In genomic region chr17:14230698-14231430, GRCm38 (mm10) we compare ENCODE assay signal across 11 mouse cellular contexts. TPM values are rescaled to one million over a fixed set of nuclear protein-coding genes. Genes with fewer than 3 reads are reported as not detected.
DNase-seq lines count a peak whose midpoint lies in the region; ATAC-seq and TF ChIP-seq lines count a peak whose summit lies in the region.
"Had no signal": no experiment of that assay in that cellular context is flagged by ENCODE, and none has a peak within 500 bp of the region (broad histone marks: within the 10 kb centered on the region; RNA-seq: fewer than 3 reads in every experiment).

No protein-coding gene starts in this region.

- H3K36me3 ChIP-seq in kidney, embryonic 14.5 days (ENCODE audit: control insufficient read depth, insufficient read depth, low read length), result no peaks in the 10 kb centered on the region
- H3K36me3 ChIP-seq in embryonic facial prominence, embryonic 12.5 days, result no peaks in the 10 kb centered on the region
- no peaks in the 10 kb centered on the region for H3K36me3 ChIP-seq in limb, embryonic 12.5 days
- H3K36me3 ChIP-seq: midbrain, embryonic 15.5 days had no signal

- H3K9me3 ChIP-seq in kidney, embryonic 14.5 days (ENCODE audit: control insufficient read depth, low read length), result no peaks in the 10 kb centered on the region
- H3K9me3 ChIP-seq in embryonic facial prominence, embryonic 12.5 days, result no peaks in the 10 kb centered on the region
- no peaks in the 10 kb centered on the region for H3K9me3 ChIP-seq in limb, embryonic 12.5 days
- H3K9me3 ChIP-seq: midbrain, embryonic 15.5 days had no signal

- TF ChIP-seq POLR2A in lung, adult 2 months (IDR thresholded peaks at IDR 0.05; ENCODE audit: borderline replicate concordance, extremely low read depth, low read depth, low read length), result no peak

- no peak overlapping the region for H3K4me2 ChIP-seq in kidney, embryonic 14.5 days (replicated peaks; ENCODE audit: low read depth, low read length)
- H3K4me2 ChIP-seq in embryonic facial prominence, embryonic 12.5 days (replicated peaks), result peak overlapping the region; percentile 12; the same call in 1 of the 2 replicates
- no peak overlapping the region for H3K4me2 ChIP-seq in limb, embryonic 12.5 days
- H3K4me2 ChIP-seq: midbrain, embryonic 15.5 days had no signal

- peak overlapping the region; percentile 30; the same call in 1 of the 2 replicates for H3K27ac ChIP-seq in kidney, embryonic 14.5 days (ENCODE audit: low read depth, low read length)
- 0 out of 2 replicates have a peak overlapping the region, but pooled peaks have one; percentile 59 for H3K27ac ChIP-seq in embryonic facial prominence, embryonic 12.5 days
- peak overlapping the region; percentile 66 for H3K27ac ChIP-seq in limb, embryonic 12.5 days
- H3K27ac ChIP-seq: midbrain, embryonic 15.5 days had no signal

- 9% methylated on average over 13 of the region's 13 CpGs for WGBS in kidney, embryonic 14.5 days
- 11% methylated on average over 13 of the region's 13 CpGs for WGBS in embryonic facial prominence, embryonic 12.5 days
- WGBS in limb, embryonic 12.5 days, result 8% methylated on average over 13 of the region's 13 CpGs
- 14% methylated on average over 13 of the region's 13 CpGs for WGBS in lung, adult 2 months

- no peak for DNase-seq in kidney, adult 9 months
- peak; percentile 97 for DNase-seq in NIH3T3 (ENCODE audit: low read depth)
- DNase-seq in right cerebral cortex, postnatal 14 days, result no peak
- no peak for DNase-seq in lung, adult 2 months
- DNase-seq in heart, adult 9 months (ENCODE audit: low spot score in 2 of 2), result no peak
- DNase-seq: heart, postnatal 10 days; liver, postnatal 0 days had no signal

- H3K9ac ChIP-seq in kidney, embryonic 14.5 days (ENCODE audit: low read depth, low read length), result no peak overlapping the region
- no peak overlapping the region for H3K9ac ChIP-seq in embryonic facial prominence, embryonic 12.5 days
- no peak overlapping the region for H3K9ac ChIP-seq in limb, embryonic 12.5 days (replicated peaks)
- H3K9ac ChIP-seq: liver, postnatal 0 days; midbrain, embryonic 15.5 days had no signal

- H3K4me3 ChIP-seq in kidney, embryonic 14.5 days (ENCODE audit: low read length), result no peak overlapping the region
- H3K4me3 ChIP-seq in embryonic facial prominence, embryonic 12.5 days, result no peak overlapping the region
- no peak overlapping the region for H3K4me3 ChIP-seq in limb, embryonic 12.5 days (replicated peaks)
- H3K4me3 ChIP-seq in lung, adult 2 months (replicated peaks; ENCODE audit: extremely low read depth, low read depth, low read length), result no peak overlapping the region
- H3K4me3 ChIP-seq: midbrain, embryonic 15.5 days had no signal

- H3K4me1 ChIP-seq in kidney, embryonic 14.5 days (ENCODE audit: control insufficient read depth, insufficient read depth, low read length), result peaks cover 14% of the 10 kb centered on the region
- H3K4me1 ChIP-seq in embryonic facial prominence, embryonic 12.5 days, result peaks cover 53% of the 10 kb centered on the region
- peaks cover 53% of the 10 kb centered on the region for H3K4me1 ChIP-seq in limb, embryonic 12.5 days (replicated peaks)
- H3K4me1 ChIP-seq in lung, adult 2 months (ENCODE audit: control insufficient read depth, insufficient read depth, low read length), result no peaks in the 10 kb centered on the region

- no peaks in the 10 kb centered on the region for H3K27me3 ChIP-seq in kidney, embryonic 14.5 days (ENCODE audit: control insufficient read depth, insufficient read depth, low read length)
- H3K27me3 ChIP-seq in embryonic facial prominence, embryonic 12.5 days, result 0 out of 2 replicates have a peak, but pooled peaks cover 4% of the 10 kb centered on the region
- H3K27me3 ChIP-seq in limb, embryonic 12.5 days, result peaks cover 15% of the 10 kb centered on the region; the same call in 1 of the 2 replicates
- H3K27me3 ChIP-seq: midbrain, embryonic 15.5 days had no signal

- ATAC-seq in kidney, embryonic 14.5 days (ENCODE audit: low FRiP score, low TSS enrichment), result peak; percentile 77
- ATAC-seq in embryonic facial prominence, embryonic 12.5 days (ENCODE audit: insufficient number of reproducible peaks, insufficient read depth, low FRiP score, low TSS enrichment), result peak; percentile 11; the same call in 1 of the 2 replicates
- ATAC-seq in limb, embryonic 12.5 days (ENCODE audit: insufficient number of reproducible peaks, insufficient read depth, low FRiP score, low TSS enrichment, low read depth), result peak; percentile 52; the same call in 1 of the 2 replicates
- ATAC-seq: liver, postnatal 0 days; midbrain, embryonic 15.5 days had no signal

- TF ChIP-seq CTCF in lung, adult 2 months (IDR thresholded peaks at IDR 0.05; ENCODE audit: insufficient read depth, low read length), result no peak

RNA-seq across cellular contexts. Expression of gene Dact2, which starts 26.8 kb away (rescaled TPM):
- polyA plus RNA-seq in kidney, embryonic 14.5 days (2014; fragmentation: Nextera tagmentation; extraction: Ambion mirVana), result 16.4 and 21.0 TPM in 2 replicates
- 1.9 and 2.5 TPM in 2 replicates for polyA plus RNA-seq in embryonic facial prominence, embryonic 12.5 days (2016; fragmentation: Nextera tagmentation; extraction: Ambion mirVana)
- polyA plus RNA-seq in limb, embryonic 12.5 days (2016; fragmentation: Nextera tagmentation; extraction: Ambion mirVana), result 0.92 and 1.1 TPM in 2 replicates
- polyA plus RNA-seq in lung, adult 2 months (2012; rRNA removed), result 3.0 and 3.3 TPM in 2 replicates

RNA-seq across cellular contexts. Expression of gene Smoc2, which starts 48.4 kb away (rescaled TPM):
- 44.2 and 79.9 TPM in 2 replicates for polyA plus RNA-seq in kidney, embryonic 14.5 days (2014; fragmentation: Nextera tagmentation; extraction: Ambion mirVana)
- polyA plus RNA-seq in embryonic facial prominence, embryonic 12.5 days (2016; fragmentation: Nextera tagmentation; extraction: Ambion mirVana), result 126 and 128 TPM in 2 replicates
- polyA plus RNA-seq in limb, embryonic 12.5 days (2016; fragmentation: Nextera tagmentation; extraction: Ambion mirVana), result 75.9 and 87.3 TPM in 2 replicates
- polyA plus RNA-seq in lung, adult 2 months (2012; rRNA removed), result 21.9 and 24.1 TPM in 2 replicates

Comparison
In these comparisons a context has a peak if more than half of its experiments do, and no peak if none do; other contexts are left out.
1. ATAC-seq: peak in every context shown above with its lines; median percentile 77 in kidney, embryonic 14.5 days; 52 in limb, embryonic 12.5 days; 11 in embryonic facial prominence, embryonic 12.5 days.